Mouse (Mus musculus): ENCODE data around the gene Hus1b.

DNA sequence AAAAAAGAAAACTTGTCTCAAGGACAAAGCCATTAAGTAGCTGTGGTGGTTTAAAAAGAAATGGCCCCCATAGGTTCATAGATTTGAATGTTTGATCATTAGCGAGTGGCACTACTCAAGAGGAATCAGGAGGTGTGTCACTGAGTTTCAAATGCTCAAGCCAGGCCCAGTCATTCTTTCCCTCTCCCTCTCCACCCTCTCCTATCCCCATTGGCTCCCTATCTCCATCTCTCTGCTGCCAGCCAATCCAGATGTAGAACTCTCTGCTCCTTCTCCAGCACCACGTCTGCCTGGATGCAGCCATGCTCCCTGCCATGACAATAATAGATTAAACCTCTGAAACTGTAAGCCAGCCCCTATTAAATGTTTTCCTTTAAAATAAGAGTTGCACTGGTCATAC, 14.4 kb upstream of the Hus1b start:
- TF ChIP-seq CTCF (IDR thresholded peaks at IDR 0.05; ENCODE audit: low read depth) (no peak), EP300 (IDR thresholded peaks at IDR 0.05; ENCODE audit: low read depth) (no peak)
